Mouse (Mus musculus): ENCODE results near the gene Mtch1. TPM values are rescaled to one million over a fixed set of nuclear protein-coding genes. Genes with fewer than 3 reads are reported as not detected.
"Not testable (repeated sequence)": the region's sequence is repeated elsewhere in the genome, so short reads cannot be mapped to it uniquely, and the experiment has no call there.

The Mtch1 gene
- total RNA-seq, 2 experiments from 2014 or later = 525 to 527 TPM

- DNase-seq (ENCODE audit: low spot score in 2 of 2) = no peak
Measured at GRCm38 (mm10) chr17:29365105-29365621, 17.4 kb upstream of the Mtch1 start.

DNA sequence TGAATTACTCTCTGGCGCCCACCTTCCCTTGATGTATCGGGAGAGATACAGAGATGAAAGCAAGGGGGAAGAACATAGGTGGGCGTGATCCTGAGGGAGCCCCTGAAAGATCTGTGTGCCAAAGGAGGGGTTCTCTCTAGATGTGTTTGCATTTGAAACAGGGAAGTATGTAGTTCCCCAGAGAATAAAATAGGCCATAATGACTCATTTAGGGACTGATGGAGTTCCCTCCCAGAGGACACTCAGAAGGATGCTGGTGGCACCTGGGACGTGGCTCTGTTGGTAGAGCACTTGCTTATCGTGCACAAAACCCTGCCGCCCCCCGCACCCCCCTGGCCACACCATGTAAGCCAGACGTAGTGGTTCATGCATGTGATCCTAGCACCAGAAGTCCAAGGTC lies 15.4 kb upstream of the Mtch1 start:
- DNase-seq (ENCODE audit: low spot score in 2 of 2) = no peak

GRCm38 (mm10) chr17:29361982-29362691 lies 14.4 kb upstream of the Mtch1 start:
- DNase-seq (ENCODE audit: low spot score in 2 of 2) = no peak

- DNase-seq (ENCODE audit: low spot score in 2 of 2) = no peak
Measured at GRCm38 (mm10) chr17:29360761-29361221, 13.1 kb upstream of the Mtch1 start, which contains the start of gene Fgd2. TSS of gene Fgd2 (plus strand) at chr17:29360914.

DNA sequence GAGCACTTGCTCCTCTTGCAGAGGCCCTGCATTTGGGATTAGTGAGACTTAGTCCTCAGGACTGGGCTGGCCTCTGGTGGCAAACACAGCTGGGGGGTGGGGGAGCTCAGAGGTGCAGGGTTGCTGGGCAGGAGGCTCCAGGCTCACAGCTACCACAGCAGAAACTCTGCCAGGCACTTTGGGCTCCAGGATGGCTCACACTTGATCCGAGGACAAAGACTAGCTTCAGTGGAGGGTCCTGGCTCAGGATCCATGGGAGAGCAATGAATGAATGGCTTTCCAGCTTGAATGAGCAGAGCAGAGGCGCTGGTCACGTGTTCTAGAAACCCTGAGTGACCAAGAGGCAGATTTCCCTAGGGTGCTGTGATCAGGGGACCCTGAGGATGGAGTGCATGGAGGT lies 11.2 kb upstream of the Mtch1 start:
- DNase-seq (ENCODE audit: low spot score in 2 of 2) = no peak

GRCm38 (mm10) chr17:29356882-29357281 lies 9.1 kb upstream of the Mtch1 start:
- DNase-seq (ENCODE audit: low spot score in 2 of 2) = no peak

- peak; percentile 54 to 60 for DNase-seq (ENCODE audit: low spot score in 2 of 2)
Measured at GRCm38 (mm10) chr17:29356479-29356856, 8.7 kb upstream of the Mtch1 start.

DNA sequence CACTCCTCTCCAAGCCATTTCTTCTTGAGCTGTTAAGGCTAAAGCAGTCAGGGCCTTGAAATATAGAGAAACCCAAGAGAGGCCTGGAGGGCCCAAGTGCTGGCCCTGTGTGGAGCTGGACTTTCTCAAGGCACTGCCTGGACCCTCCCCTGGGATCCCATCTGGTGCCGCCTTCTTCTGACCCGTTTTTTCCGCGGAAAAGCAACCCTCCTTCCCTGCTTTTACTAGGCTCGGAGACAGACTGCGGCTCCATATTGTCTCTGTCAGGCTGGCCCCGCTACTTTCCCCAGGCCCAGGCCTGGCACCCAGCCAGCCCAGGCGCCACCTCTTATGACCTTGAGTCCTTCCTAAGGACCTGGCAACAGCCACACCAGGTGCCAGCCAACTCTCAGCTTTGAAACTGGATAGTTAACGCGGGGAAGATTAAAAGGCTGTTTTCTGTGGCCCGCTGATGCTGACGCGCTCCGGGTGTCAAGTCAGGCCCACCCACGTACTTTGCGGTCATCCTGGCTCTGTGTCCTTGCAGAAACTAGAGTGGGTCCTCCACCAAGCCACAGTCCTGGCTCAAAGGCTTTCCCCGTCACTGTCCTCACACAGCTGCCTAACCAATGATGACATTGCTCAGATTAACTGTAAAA lies 8.2 kb upstream of the Mtch1 start:
- DNase-seq (ENCODE audit: low spot score in 2 of 2) = peak in 1 of 2 experiments; percentile 48

- DNase-seq (ENCODE audit: low spot score in 2 of 2) = no peak
Measured at GRCm38 (mm10) chr17:29355461-29355840, 7.7 kb upstream of the Mtch1 start.

DNA sequence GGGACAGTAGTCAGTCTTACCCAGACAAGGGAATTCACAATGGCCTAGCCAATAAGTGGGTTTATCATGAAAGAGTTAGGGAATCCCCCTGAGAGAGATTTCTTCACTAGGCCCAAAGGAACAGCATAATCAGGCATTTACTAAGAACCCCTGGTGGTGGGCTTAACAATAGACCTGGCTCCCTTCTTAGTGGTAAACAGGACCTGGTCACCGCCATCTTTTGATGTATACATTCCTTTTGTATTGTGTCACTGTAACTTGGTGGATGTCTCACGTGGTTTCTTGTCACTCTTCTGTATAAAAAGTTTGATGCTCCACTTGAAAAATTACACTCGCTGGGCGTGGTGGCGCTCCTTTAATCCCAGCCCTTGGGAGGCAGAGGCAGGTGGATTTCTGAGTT lies 3.3 kb upstream of the Mtch1 start:
- DNase-seq (ENCODE audit: low spot score in 2 of 2) = not testable (repeated sequence)

- no peak for DNase-seq (ENCODE audit: low spot score in 2 of 2)
Measured at GRCm38 (mm10) chr17:29348996-29349395, 1.3 kb upstream of the Mtch1 start.

- no peak for DNase-seq (ENCODE audit: low spot score in 2 of 2)
Measured at GRCm38 (mm10) chr17:29347126-29347644, 549 bp downstream of the Mtch1 start.

- DNase-seq (ENCODE audit: low spot score in 2 of 2) = peak; percentile 72
Measured at GRCm38 (mm10) chr17:29346496-29347125, 1.1 kb downstream of the Mtch1 start.

GRCm38 (mm10) chr17:29345272-29345671 lies 2.5 kb downstream of the Mtch1 start:
- no peak for DNase-seq (ENCODE audit: low spot score in 2 of 2)

- no peak for DNase-seq (ENCODE audit: low spot score in 2 of 2)
Measured at GRCm38 (mm10) chr17:29343241-29343640, 4.5 kb downstream of the Mtch1 start.

GRCm38 (mm10) chr17:29342010-29342910 lies 5.5 kb downstream of the Mtch1 start:
- no peak for DNase-seq (ENCODE audit: low spot score in 2 of 2)

DNA sequence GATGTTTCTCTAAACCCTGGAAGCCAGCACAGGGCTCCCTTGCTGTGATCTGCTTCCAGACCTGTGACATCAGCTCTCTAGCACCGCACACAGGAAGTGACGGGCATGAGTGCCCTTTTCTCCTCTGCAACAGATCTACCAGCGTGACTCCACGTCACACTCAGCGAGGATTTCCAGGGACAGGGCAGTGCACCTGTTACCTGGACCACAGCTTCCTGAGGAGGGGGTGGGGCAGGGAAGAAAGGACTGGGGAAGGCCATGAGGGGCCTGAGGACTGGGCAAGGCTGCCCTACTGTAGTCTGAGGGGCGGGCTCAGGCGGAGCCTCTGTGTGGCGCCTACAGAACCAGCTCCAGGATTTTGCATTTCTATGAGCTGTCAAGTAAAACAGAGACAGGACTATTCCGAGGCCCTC lies 6.1 kb downstream of the Mtch1 start:
- no peak for DNase-seq (ENCODE audit: low spot score in 2 of 2)

DNA sequence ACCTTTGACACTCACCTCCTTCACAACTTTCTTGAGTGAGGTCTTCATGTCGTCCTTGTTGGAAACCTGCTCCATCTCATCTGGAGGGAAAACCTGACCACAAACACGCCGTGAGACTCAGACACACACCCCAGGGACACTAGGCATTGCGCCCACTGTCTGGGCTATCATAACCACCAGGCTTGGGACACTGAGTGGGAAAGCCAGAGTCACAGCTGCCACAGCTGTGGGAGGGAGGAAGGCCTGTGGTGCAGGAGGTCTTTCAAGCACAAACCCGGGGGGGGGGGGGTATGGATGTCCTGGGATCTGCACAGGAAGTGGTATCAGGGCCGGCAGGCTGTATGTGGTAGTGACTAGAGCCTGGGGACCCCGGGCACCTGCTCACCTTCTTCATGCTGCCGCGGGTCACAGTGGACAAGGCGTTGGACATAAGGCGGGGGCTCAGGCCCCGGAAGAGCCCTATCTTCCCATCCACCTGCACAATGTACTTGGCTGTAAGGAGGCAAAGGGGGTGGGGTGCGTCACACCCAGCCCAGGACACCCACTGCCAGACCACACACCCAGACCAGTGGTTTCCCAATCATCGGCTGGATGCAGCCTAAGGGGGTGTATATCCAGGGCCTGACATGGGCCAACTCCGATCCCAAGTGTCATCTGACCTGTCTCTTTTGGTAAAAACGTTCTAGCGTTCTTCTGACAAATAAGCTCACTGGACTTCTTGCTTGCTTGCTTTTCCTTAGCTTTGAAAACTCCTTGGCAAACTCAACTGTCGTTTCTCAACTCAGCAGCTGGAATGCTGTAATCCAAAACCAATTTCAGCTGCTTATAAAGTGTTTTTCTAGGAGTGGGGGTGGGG lies 7.1 kb downstream of the Mtch1 start:
- no peak for DNase-seq (ENCODE audit: low spot score in 2 of 2)

- no peak for DNase-seq (ENCODE audit: low spot score in 2 of 2)
Measured at GRCm38 (mm10) chr17:29339170-29339768, 8.5 kb downstream of the Mtch1 start.
